Mouse (Mus musculus) forebrain, embryonic 11.5 days (tissue): ENCODE results near the gene Nectin2. TPM values are rescaled to one million over a fixed set of nuclear protein-coding genes. Genes with fewer than 3 reads are reported as not detected.

Source experiments
- ATAC-seq: fragments of 200-750 bp; cut with Nextera tagmentation; replicated peaks from 2 replicates; pipeline ENCODE4 v1.8.0; 2017; ENCODE audit warnings: moderate TSS enrichment; ENCODE audit not compliant: low FRiP score
- DNase-seq: peaks from one replicate; pipeline ENCODE4 v3.0.0-alpha.2; 2017; ENCODE audit warnings: low spot score
- H3K27ac ChIP-seq: fragments of 300-500 bp; sonication (generic); 2 replicates; pipeline ENCODE4 v1.5.1; 2014; ENCODE audit warnings: low read depth, low read length
- H3K27me3 ChIP-seq: fragments of 300-500 bp; sonication (generic); 2 replicates; pipeline ENCODE4 v1.6.1; 2014; ENCODE audit warnings: mild to moderate bottlenecking, low read length, mixed read lengths; ENCODE audit not compliant: control insufficient read depth, insufficient read depth
- H3K36me3 ChIP-seq: fragments of 300-500 bp; sonication (generic); 2 replicates; pipeline ENCODE4 v1.6.1; 2014; ENCODE audit warnings: mild to moderate bottlenecking, low read length, moderate library complexity, mixed read lengths; ENCODE audit not compliant: control insufficient read depth, insufficient read depth
- H3K4me1 ChIP-seq: fragments of 300-500 bp; sonication (generic); replicated peaks from 2 replicates; pipeline ENCODE4 v1.6.1; 2014; ENCODE audit warnings: low read length, mixed read lengths; ENCODE audit not compliant: control insufficient read depth, insufficient read depth
- H3K4me2 ChIP-seq: fragments of 300-500 bp; sonication (generic); 2 replicates; pipeline ENCODE4 v1.6.1; 2014; ENCODE audit warnings: low read depth, mild to moderate bottlenecking, low read length, moderate library complexity, mixed read lengths; ENCODE audit not compliant: severe bottlenecking
- H3K4me3 ChIP-seq: fragments of 300-500 bp; sonication (generic); 2 replicates; pipeline ENCODE4 v1.5.1; 2014; ENCODE audit warnings: low read depth, low read length
- H3K9ac ChIP-seq: fragments of 300-500 bp; sonication (generic); 2 replicates; pipeline ENCODE4 v1.6.1; 2014; ENCODE audit warnings: low read length
- H3K9me3 ChIP-seq: fragments of 300-500 bp; sonication (generic); 2 replicates; pipeline ENCODE4 v1.6.1; 2016; ENCODE audit warnings: low read length, mixed read lengths; ENCODE audit not compliant: control insufficient read depth
- WGBS: fragments of 180-500 bp; shearing (Covaris S2); extraction: QIAGEN DNeasy Blood & Tissue Kit; methylation state at CpG from one replicate; pipeline ENCODE4 v1.1.7; 2014; 5-methylcytosine and 5-hydroxymethylcytosine counted together
- polyA plus RNA-seq: library from polyadenylated mRNA; unstranded; fragments of >200 nt; fragmentation: Nextera tagmentation; extraction: Ambion mirVana; gene quantifications from 2 replicates; pipeline ENCODE4 v1.2.1, GENCODE M21; 2014

The Nectin2 gene
- polyA plus RNA-seq, 1 experiment from 2014 or later, result 56.0 TPM

GRCm38 (mm10) chr7:19771682-19772081 is 21.4 kb upstream of the Nectin2 start:
- no peaks in the 10 kb centered on the region for H3K9me3 ChIP-seq
- H3K27me3 ChIP-seq, result peaks cover 19% of the 10 kb centered on the region
- no peak overlapping the region for H3K4me3 ChIP-seq
- ATAC-seq (no peak), DNase-seq (no peak)
- WGBS, result 58% methylated on average over 4 of the region's 4 CpGs
- no peak overlapping the region for H3K9ac ChIP-seq
- H3K36me3 ChIP-seq, result no peaks in the 10 kb centered on the region
- H3K4me2 ChIP-seq, result no peak overlapping the region
- H3K27ac ChIP-seq, result no peak overlapping the region
- H3K4me1 ChIP-seq, result peaks cover 12% of the 10 kb centered on the region; the same call in 1 of the 2 replicates

DNA sequence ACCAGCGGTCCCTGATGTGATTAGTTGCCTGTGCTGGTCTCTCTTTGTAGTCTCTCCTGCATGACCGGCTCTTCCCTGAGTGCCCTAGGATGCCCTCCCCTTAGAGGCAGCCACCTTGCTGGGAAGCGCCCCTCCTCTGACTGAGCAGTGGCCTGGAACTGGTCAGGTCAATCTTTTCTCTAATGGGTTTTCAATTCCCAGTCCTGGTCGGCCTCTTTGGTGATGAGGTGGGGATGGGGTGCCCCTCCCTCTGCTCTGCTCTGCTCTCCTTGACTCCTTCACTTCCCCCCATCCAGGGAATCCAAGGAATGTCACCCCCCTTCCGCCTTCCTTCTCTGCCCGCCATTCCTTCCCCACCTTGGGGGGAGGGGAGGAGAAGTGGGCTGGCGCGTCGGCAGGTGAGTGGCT is 20.7 kb upstream of the Nectin2 start, which contains the start of gene Bcam:
Gene Bcam, minus strand, starts transcription at position 33 of the 408 bp plus-strand sequence.
- 1% methylated on average over 9 of the region's 9 CpGs for WGBS
- H3K4me2 ChIP-seq, result peak within 1 kb of the TSS; percentile 76
- H3K4me1 ChIP-seq, result peaks cover 12% of the 10 kb centered on the region; the same call in 1 of the 2 replicates
- ATAC-seq, result peak; percentile 28
- no peaks in the 10 kb centered on the region for H3K36me3 ChIP-seq
- H3K4me3 ChIP-seq, result peak within 1 kb of the TSS; percentile 34
- H3K9ac ChIP-seq, result peak within 1 kb of the TSS; percentile 47
- H3K9me3 ChIP-seq, result no peaks in the 10 kb centered on the region
- peaks cover 19% of the 10 kb centered on the region for H3K27me3 ChIP-seq
- no peak within 1 kb of the TSS for H3K27ac ChIP-seq
- no peak for DNase-seq

DNA sequence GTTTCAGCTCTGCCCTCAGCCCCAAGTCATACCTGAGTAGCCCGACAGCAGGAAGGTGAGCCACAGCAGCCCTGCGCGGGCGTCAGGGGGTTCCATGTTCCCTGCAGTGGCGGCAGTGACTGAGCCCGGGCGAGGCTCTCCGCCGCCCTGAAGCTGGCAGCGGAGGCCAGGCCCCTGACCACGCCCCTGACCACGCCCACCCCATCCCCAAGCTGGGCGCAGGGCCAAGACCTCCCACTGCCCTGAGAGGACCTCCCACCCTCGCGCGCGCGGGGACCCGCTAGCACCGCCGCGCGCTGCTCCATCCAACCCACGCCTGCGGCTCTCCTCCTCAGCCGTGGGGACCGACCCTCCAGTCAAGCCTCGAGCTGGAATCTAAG is 20.1 kb upstream of the Nectin2 start:
- peaks cover 19% of the 10 kb centered on the region for H3K27me3 ChIP-seq
- DNase-seq (peak; percentile 95), ATAC-seq (peak; percentile 86)
- H3K9ac ChIP-seq, result peak overlapping the region; percentile 47
- no peaks in the 10 kb centered on the region for H3K9me3 ChIP-seq
- H3K27ac ChIP-seq, result no peak overlapping the region
- peaks cover 12% of the 10 kb centered on the region; the same call in 1 of the 2 replicates for H3K4me1 ChIP-seq
- H3K36me3 ChIP-seq, result no peaks in the 10 kb centered on the region
- peak overlapping the region; percentile 76 for H3K4me2 ChIP-seq
- peak overlapping the region; percentile 34 for H3K4me3 ChIP-seq
- WGBS, result under 1% methylated on average over 28 of the region's 28 CpGs

GRCm38 (mm10) chr7:19769434-19770374 is 19.4 kb upstream of the Nectin2 start:
- H3K4me1 ChIP-seq, result peaks cover 12% of the 10 kb centered on the region; the same call in 1 of the 2 replicates
- ATAC-seq (peak; percentile 60), DNase-seq (no peak)
- H3K9me3 ChIP-seq, result no peaks in the 10 kb centered on the region
- peaks cover 19% of the 10 kb centered on the region for H3K27me3 ChIP-seq
- H3K36me3 ChIP-seq, result no peaks in the 10 kb centered on the region
- WGBS, result 8% methylated on average over 16 of the region's 16 CpGs
- peak overlapping the region; percentile 34 for H3K4me3 ChIP-seq
- peak overlapping the region; percentile 47 for H3K9ac ChIP-seq
- peak overlapping the region; percentile 76 for H3K4me2 ChIP-seq
- H3K27ac ChIP-seq, result no peak overlapping the region

- 23% methylated on average over 4 of the region's 4 CpGs for WGBS
- ATAC-seq, result no peak
- H3K27me3 ChIP-seq, result peaks cover 19% of the 10 kb centered on the region
- no peaks in the 10 kb centered on the region for H3K36me3 ChIP-seq
- no peak overlapping the region for H3K27ac ChIP-seq
- no peaks in the 10 kb centered on the region for H3K9me3 ChIP-seq
- H3K4me2 ChIP-seq, result peak overlapping the region; percentile 76; the same call in 1 of the 2 replicates
- H3K4me1 ChIP-seq, result peaks cover 12% of the 10 kb centered on the region; the same call in 1 of the 2 replicates
- no peak overlapping the region for H3K9ac ChIP-seq
- no peak overlapping the region for H3K4me3 ChIP-seq
- no peak for DNase-seq
Measured at GRCm38 (mm10) chr7:19769001-19769400, 18.7 kb upstream of the Nectin2 start.

GRCm38 (mm10) chr7:19768251-19768650 is 18.0 kb upstream of the Nectin2 start:
- ATAC-seq, result no peak
- H3K4me2 ChIP-seq, result no peak overlapping the region
- H3K9me3 ChIP-seq, result no peaks in the 10 kb centered on the region
- H3K4me3 ChIP-seq, result no peak overlapping the region
- H3K27ac ChIP-seq, result no peak overlapping the region
- WGBS, result 66% methylated on average over 14 of the region's 14 CpGs
- H3K36me3 ChIP-seq, result no peaks in the 10 kb centered on the region
- peaks cover 12% of the 10 kb centered on the region; the same call in 1 of the 2 replicates for H3K4me1 ChIP-seq
- H3K9ac ChIP-seq, result no peak overlapping the region
- DNase-seq, result no peak
- H3K27me3 ChIP-seq, result peaks cover 19% of the 10 kb centered on the region

- no peak for DNase-seq
- Histone ChIP-seq H3K9ac (no peak overlapping the region), H3K9me3 (no peaks in the 10 kb centered on the region), H3K4me3 (no peak overlapping the region), H3K27ac (no peak overlapping the region), H3K27me3 (peaks cover 7% of the 10 kb centered on the region; the same call in 1 of the 2 replicates), H3K4me1 (no peaks in the 10 kb centered on the region), H3K36me3 (no peaks in the 10 kb centered on the region), H3K4me2 (no peak overlapping the region)
- WGBS, result 93% methylated on average over 8 of the region's 9 CpGs
- ATAC-seq, result no peak
Measured at GRCm38 (mm10) chr7:19764581-19764980, 14.3 kb upstream of the Nectin2 start.

- no peak overlapping the region for H3K27ac ChIP-seq
- DNase-seq (no peak), ATAC-seq (no peak)
- H3K4me1 ChIP-seq, result no peaks in the 10 kb centered on the region
- 90% methylated on average over 13 of the region's 13 CpGs for WGBS
- no peaks in the 10 kb centered on the region for H3K36me3 ChIP-seq
- no peak overlapping the region for H3K9ac ChIP-seq
- H3K9me3 ChIP-seq, result no peaks in the 10 kb centered on the region
- no peak overlapping the region for H3K4me3 ChIP-seq
- no peak overlapping the region for H3K4me2 ChIP-seq
- H3K27me3 ChIP-seq, result peaks cover 1% of the 10 kb centered on the region; the same call in 1 of the 2 replicates
Measured at GRCm38 (mm10) chr7:19763829-19764477, 13.7 kb upstream of the Nectin2 start.
